Mouse (Mus musculus) forebrain, postnatal 0 days (tissue): ENCODE data around the gene Gm49369. TPM values are rescaled to one million over a fixed set of nuclear protein-coding genes. Genes with fewer than 3 reads are reported as not detected.

Source experiments
- ATAC-seq: fragments of 200-750 bp; cut with Nextera tagmentation; 2 replicates; pipeline ENCODE4 v1.8.0; 2017; ENCODE audit warnings: mild to moderate bottlenecking, moderate library complexity
- DNase-seq: peaks from one replicate; pipeline ENCODE4 v3.0.0-alpha.2; 2015
- H3K27ac ChIP-seq: fragments of 300-500 bp; sonication (generic); 2 replicates; pipeline ENCODE4 v1.5.1; 2014; ENCODE audit warnings: low read depth, mild to moderate bottlenecking, antibody characterized with exemption, low read length, moderate library complexity, mixed read lengths
- H3K27me3 ChIP-seq: fragments of 300-500 bp; sonication (generic); 2 replicates; pipeline ENCODE4 v1.6.1; 2014; ENCODE audit warnings: mild to moderate bottlenecking, low read length, mixed read lengths; ENCODE audit not compliant: insufficient read depth
- H3K36me3 ChIP-seq: fragments of 300-500 bp; sonication (generic); 2 replicates; pipeline ENCODE4 v1.6.1; 2014; ENCODE audit warnings: mild to moderate bottlenecking, moderate library complexity; ENCODE audit not compliant: insufficient read depth
- H3K4me1 ChIP-seq: fragments of 300-500 bp; sonication (generic); 2 replicates; pipeline ENCODE4 v1.6.1; 2014; ENCODE audit warnings: antibody characterized with exemption; ENCODE audit not compliant: insufficient read depth
- H3K4me2 ChIP-seq: fragments of 300-500 bp; sonication (generic); 2 replicates; pipeline ENCODE4 v1.6.1; 2014; ENCODE audit warnings: low read depth, mild to moderate bottlenecking, moderate library complexity
- H3K4me3 ChIP-seq: fragments of 300-500 bp; sonication (generic); 2 replicates; pipeline ENCODE4 v1.5.1; 2014; ENCODE audit warnings: low read depth, low read length, mixed read lengths
- H3K9ac ChIP-seq: fragments of 300-500 bp; sonication (generic); 2 replicates; pipeline ENCODE4 v1.6.1; 2014; ENCODE audit warnings: mild to moderate bottlenecking
- H3K9me3 ChIP-seq: fragments of 300-500 bp; sonication (generic); 2 replicates; pipeline ENCODE4 v1.6.1; 2016; ENCODE audit warnings: low read length
- CTCF ChIP-seq: sonication (generic); IDR thresholded peaks from 2 replicates; pipeline ENCODE4 v1.5.1; 2016; ENCODE audit warnings: antibody characterized with exemption, control low read depth, low read depth
- WGBS: fragments of 180-500 bp; shearing (Covaris S2); extraction: QIAGEN DNeasy Blood & Tissue Kit; methylation state at CpG from one replicate; pipeline ENCODE4 v1.1.7; 2014; 5-methylcytosine and 5-hydroxymethylcytosine counted together
- polyA plus RNA-seq: library from polyadenylated mRNA; unstranded; fragments of >200 nt; fragmentation: Nextera tagmentation; extraction: Ambion mirVana; gene quantifications from 2 replicates; pipeline ENCODE4 v1.2.1, GENCODE M21; 2015
- total RNA-seq: library from RNA; depleted of rRNA; stranded (reverse); fragments of >200 nt; gene quantifications from 2 replicates; pipeline ENCODE4 v1.2.3, GENCODE M21; 2014

The Gm49369 gene
- total and polyA plus RNA-seq, 2 experiments from 2014 or later = 21.2 TPM; not detected in 1

DNA sequence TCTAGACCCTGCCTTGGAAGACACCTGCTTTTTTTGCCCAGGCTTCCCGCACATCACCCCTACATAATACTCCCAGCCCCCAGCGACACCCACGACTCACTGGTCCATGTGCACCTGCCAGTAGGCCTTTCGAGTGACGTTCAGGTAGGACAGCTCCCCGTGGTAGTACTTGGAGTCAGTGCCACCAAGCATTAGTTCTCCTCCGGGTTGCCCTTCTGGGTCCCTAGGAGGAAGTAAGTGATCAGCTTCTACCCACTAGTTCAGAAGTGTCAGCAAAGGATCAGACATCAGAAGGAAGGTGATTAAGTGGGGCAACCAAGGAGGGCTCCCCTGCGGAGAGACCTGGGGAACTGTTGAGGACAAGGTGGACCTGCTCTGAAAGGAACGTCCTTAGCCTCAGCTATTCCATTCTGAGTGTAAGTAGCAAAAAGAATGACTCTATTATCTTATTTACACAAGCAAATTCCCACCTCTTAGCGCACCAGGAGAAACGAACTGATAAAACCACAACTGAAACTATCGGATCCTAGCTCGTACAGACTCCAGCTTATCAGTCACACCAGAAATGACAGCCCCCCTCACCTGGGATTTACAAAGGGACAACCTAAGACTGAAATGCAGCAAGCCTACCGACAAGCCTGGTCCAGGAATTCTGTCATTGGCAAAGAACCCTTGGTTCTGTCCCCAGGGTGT lies 5.1 kb downstream of the Gm49369 start:
- Histone ChIP-seq H3K4me1 (no peaks in the 10 kb centered on the region), H3K9me3 (no peaks in the 10 kb centered on the region), H3K9ac (no peak overlapping the region), H3K4me3 (no peak overlapping the region), H3K27me3 (no peaks in the 10 kb centered on the region), H3K4me2 (no peak overlapping the region), H3K27ac (no peak overlapping the region), H3K36me3 (peaks cover 74% of the 10 kb centered on the region)
- no peak for TF ChIP-seq CTCF
- no peak for DNase-seq
- ATAC-seq = no peak
- WGBS = 90% methylated on average over 14 of the region's 14 CpGs

DNA sequence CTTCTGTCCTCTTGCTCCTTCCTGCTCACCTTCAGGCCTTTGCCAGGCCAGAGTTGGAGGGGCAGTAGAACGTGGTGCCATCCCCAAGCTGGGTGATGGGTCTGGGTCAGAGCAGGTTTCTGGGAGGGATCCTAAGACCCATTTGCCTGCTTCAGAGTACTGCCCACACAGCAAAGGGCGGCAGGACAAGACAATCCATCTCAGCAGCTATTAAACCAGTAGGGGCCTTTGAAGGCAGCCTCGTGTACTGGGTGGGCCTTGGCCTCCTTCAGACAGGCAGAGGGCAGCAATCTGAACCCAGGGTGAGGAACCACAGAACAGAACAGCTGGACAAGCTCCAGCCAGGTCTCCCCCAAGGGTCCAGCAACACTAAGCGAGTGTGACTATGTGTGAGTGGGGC lies 6.4 kb downstream of the Gm49369 start:
- Histone ChIP-seq H3K27ac (no peak overlapping the region), H3K36me3 (peaks cover 61% of the 10 kb centered on the region), H3K9me3 (no peaks in the 10 kb centered on the region), H3K4me2 (no peak overlapping the region), H3K9ac (no peak overlapping the region), H3K4me1 (0 out of 2 replicates have a peak, but pooled peaks cover 6% of the 10 kb centered on the region), H3K27me3 (no peaks in the 10 kb centered on the region), H3K4me3 (no peak overlapping the region)
- ATAC-seq (no peak), DNase-seq (no peak)
- no peak for TF ChIP-seq CTCF
- 82% methylated on average over 4 of the region's 4 CpGs for WGBS

DNA sequence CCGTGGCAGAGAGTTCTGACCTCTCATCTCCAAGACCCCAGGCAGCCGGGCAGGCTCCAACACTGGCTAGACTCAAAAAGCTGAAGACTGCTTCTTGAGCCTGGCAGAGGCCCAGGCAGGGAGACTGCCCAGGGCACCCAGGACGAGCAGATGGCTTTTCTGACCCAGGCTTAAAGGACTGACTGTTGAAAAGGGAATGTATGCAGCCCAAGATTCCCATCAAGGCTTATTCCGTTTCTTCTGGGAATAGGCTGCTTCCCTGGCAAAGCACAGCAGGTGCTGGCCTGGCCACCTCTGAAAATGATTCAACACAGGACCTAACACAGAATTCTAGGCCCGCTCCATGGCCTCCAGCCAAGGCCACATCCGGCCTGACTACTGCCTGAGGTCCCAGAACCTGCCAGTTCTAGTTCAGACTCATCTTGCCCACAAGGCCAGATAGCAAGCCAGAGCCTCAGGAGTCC lies 7.2 kb downstream of the Gm49369 start:
- H3K9me3 ChIP-seq = no peaks in the 10 kb centered on the region
- H3K27ac ChIP-seq = no peak overlapping the region
- no peak overlapping the region for H3K4me3 ChIP-seq
- TF ChIP-seq CTCF = no peak
- DNase-seq (no peak), ATAC-seq (no peak)
- 75% methylated on average over 6 of the region's 6 CpGs for WGBS
- H3K27me3 ChIP-seq = 0 out of 2 replicates have a peak, but pooled peaks cover 7% of the 10 kb centered on the region
- H3K4me1 ChIP-seq = 0 out of 2 replicates have a peak, but pooled peaks cover 6% of the 10 kb centered on the region
- peaks cover 53% of the 10 kb centered on the region for H3K36me3 ChIP-seq
- H3K4me2 ChIP-seq = no peak overlapping the region
- no peak overlapping the region for H3K9ac ChIP-seq

DNA sequence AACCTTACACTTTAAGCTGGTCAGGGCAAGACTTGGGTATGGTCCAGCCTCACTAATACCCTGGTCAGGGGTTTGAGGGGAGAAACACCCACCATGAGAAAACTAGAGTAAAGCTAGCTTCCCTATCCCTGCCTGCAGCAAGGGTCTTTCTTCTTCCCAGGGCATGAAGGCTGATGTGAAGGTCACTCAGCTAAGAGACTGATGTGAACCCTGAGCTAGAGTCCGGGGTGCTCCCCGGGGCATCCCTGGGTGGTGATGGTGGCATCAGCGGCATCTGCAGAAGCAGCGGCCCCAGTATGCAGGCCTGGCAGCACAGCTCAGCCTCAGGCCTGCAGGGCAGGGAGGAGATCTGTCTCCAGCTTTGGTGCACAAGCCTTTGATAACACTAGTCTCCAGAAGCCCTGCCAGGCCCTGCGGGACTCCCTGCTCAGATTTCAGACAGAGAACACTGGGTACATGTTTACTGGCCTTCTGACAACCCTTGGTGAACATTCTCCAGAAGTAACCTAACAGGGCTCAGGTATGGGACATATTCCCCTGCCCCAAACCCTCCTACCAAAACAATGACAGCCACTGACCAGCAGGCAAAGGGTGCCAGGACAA lies 8.0 kb downstream of the Gm49369 start:
- H3K27ac ChIP-seq = no peak overlapping the region
- ATAC-seq = no peak
- 98% methylated on average over 5 of the region's 5 CpGs for WGBS

DNA sequence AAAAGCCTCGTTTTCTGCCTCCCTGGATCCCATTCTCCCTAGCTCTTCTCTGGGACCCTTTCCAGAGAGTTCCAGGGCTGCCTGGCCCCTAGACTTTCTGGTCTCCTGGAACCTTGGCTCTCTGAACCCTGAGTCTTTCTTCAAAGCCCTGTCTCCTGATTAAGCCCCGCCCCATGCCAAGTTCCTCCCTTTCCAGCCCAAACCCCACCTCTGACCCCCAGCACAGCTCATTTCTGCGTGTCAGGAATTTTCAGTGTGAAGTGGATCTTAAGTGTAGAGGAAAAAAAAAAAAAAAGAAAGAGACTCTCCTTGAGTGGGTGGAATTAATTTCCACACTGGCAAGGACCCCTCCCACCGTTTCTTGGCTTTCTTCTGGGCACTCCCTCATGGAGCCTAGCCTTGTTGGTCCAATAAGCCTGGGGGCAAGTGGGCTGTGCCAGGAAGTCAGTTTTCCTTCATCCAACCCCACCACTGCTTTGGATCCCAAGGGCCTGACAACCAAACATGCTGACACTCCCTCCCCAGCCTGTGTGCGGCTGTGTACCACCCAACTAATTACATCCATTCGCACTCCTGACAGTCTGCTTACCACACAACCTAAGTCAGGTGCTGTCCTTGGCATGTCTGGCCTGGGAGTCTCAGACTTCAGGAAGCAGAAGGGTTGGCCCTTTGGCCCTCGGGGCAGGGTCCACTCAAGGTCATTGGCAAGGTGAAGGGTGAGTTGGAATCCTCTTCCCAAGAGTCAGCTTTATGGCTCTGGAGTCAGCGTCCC lies 8.6 kb downstream of the Gm49369 start, which contains the start of gene Ifitm10:
Ifitm10 (minus strand) TSS at position 113 of the 772 bp plus-strand sequence.
- no peak for TF ChIP-seq CTCF
- Histone ChIP-seq H3K9ac (no peak within 1 kb of the TSS), H3K4me1 (0 out of 2 replicates have a peak, but pooled peaks cover 6% of the 10 kb centered on the region), H3K36me3 (peaks cover 39% of the 10 kb centered on the region), H3K27ac (no peak within 1 kb of the TSS), H3K4me3 (no peak within 1 kb of the TSS), H3K4me2 (0 out of 2 replicates have a peak within 1 kb of the TSS, but pooled peaks have one; percentile 85), H3K9me3 (no peaks in the 10 kb centered on the region), H3K27me3 (0 out of 2 replicates have a peak, but pooled peaks cover 7% of the 10 kb centered on the region)
- 75% methylated on average over 8 of the region's 8 CpGs for WGBS
- no peak for ATAC-seq
- no peak for DNase-seq

More for the DNA sequence above, 8.0 kb downstream of the Gm49369 start:
- peaks cover 45% of the 10 kb centered on the region for H3K36me3 ChIP-seq
- no peak overlapping the region for H3K4me3 ChIP-seq
- H3K9me3 ChIP-seq = no peaks in the 10 kb centered on the region
- no peak for TF ChIP-seq CTCF
- 0 out of 2 replicates have a peak, but pooled peaks cover 6% of the 10 kb centered on the region for H3K4me1 ChIP-seq
- H3K4me2 ChIP-seq = no peak overlapping the region
- DNase-seq = no peak
- 0 out of 2 replicates have a peak, but pooled peaks cover 7% of the 10 kb centered on the region for H3K27me3 ChIP-seq
- H3K9ac ChIP-seq = no peak overlapping the region

DNA sequence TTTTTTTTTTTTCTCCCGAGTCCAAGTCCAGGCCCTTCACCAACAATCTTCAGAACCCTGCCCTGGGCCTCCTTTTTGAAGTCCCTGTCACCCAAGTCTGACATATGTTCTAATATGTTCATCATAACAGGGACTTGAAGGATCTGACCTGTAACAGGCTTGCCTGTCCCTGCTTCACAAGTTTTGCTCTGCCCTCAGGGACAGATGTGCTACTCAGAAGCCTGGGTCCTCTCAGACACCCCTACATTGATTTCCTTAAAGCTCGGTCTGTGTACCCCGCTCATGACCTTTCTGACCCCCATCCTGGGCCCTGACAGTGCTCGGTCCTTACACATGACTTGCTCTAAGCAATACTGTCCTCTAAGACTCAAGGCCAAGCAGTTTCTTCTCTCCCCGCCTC lies 9.4 kb downstream of the Gm49369 start:
- Histone ChIP-seq H3K9ac (no peak overlapping the region), H3K27me3 (0 out of 2 replicates have a peak, but pooled peaks cover 7% of the 10 kb centered on the region), H3K4me2 (no peak overlapping the region), H3K9me3 (no peaks in the 10 kb centered on the region), H3K36me3 (peaks cover 31% of the 10 kb centered on the region), H3K4me1 (0 out of 2 replicates have a peak, but pooled peaks cover 6% of the 10 kb centered on the region), H3K4me3 (no peak overlapping the region), H3K27ac (no peak overlapping the region)
- WGBS = 82% methylated on average over 5 of the region's 5 CpGs
- no peak for TF ChIP-seq CTCF
- ATAC-seq = no peak
- DNase-seq = no peak
